Comparison of ENCODE assay signal across 17 mouse cellular contexts in genomic region chr13:56372727-56373126, GRCm38 (mm10). TPM values are rescaled to one million over a fixed set of nuclear protein-coding genes. Genes with fewer than 3 reads are reported as not detected.
DNase-seq lines count a peak whose midpoint lies in the region; ATAC-seq and TF ChIP-seq lines count a peak whose summit lies in the region.
"Had no signal": no experiment of that assay in that cellular context is flagged by ENCODE, and none has a peak within 500 bp of the region (broad histone marks: within the 10 kb centered on the region; RNA-seq: fewer than 3 reads in every experiment).

No protein-coding gene starts in this region.

- no peak for DNase-seq in kidney, adult 2 months
- no peak for DNase-seq in kidney, adult 9 months
- peak; percentile 86 for DNase-seq in midbrain, embryonic 11.5 days (ENCODE audit: low spot score, missing footprints)
- DNase-seq in NIH3T3 (ENCODE audit: low read depth): peak; percentile 5
- peak; percentile 27 for DNase-seq in induced T-regulatory cell, adult 2 months (ENCODE audit: low read depth)
- no peak for DNase-seq in spleen, postnatal 10 days (ENCODE audit: low spot score in 2 of 2)
- no peak for DNase-seq in frontal cortex, postnatal 36 days (ENCODE audit: low spot score in 2 of 2)
- DNase-seq: adrenal gland, postnatal 14 days; cerebellum, adult 18-20 months; heart, postnatal 14 days; layer of hippocampus, adult 9-11 months had no signal

- no peak overlapping the region for H3K4me3 ChIP-seq in kidney, adult 2 months (ENCODE audit: insufficient read depth, low read depth, low read length)
- no peak overlapping the region for H3K4me3 ChIP-seq in midbrain, embryonic 11.5 days (ENCODE audit: low read depth, low read length)
- H3K4me3 ChIP-seq in midbrain, embryonic 13.5 days (replicated peaks): no peak overlapping the region
- H3K4me3 ChIP-seq: embryonic facial prominence, embryonic 12.5 days; forebrain, embryonic 13.5 days had no signal

- no peak overlapping the region for H3K27ac ChIP-seq in kidney, adult 2 months (ENCODE audit: insufficient read depth, low read depth, low read length)
- H3K27ac ChIP-seq in midbrain, embryonic 11.5 days (ENCODE audit: low read depth, low read length): no peak overlapping the region
- no peak overlapping the region for H3K27ac ChIP-seq in midbrain, embryonic 13.5 days
- H3K27ac ChIP-seq: embryonic facial prominence, embryonic 12.5 days; forebrain, embryonic 13.5 days; macrophage had no signal

- no peaks in the 10 kb centered on the region for H3K36me3 ChIP-seq in kidney, adult 2 months (ENCODE audit: control insufficient read depth, insufficient read depth, low read length)
- H3K36me3 ChIP-seq in midbrain, embryonic 11.5 days (ENCODE audit: control insufficient read depth, insufficient read depth, low read length): no peaks in the 10 kb centered on the region
- H3K36me3 ChIP-seq in midbrain, embryonic 13.5 days: no peaks in the 10 kb centered on the region
- H3K36me3 ChIP-seq: embryonic facial prominence, embryonic 12.5 days had no signal

- H3K4me1 ChIP-seq in kidney, adult 2 months (ENCODE audit: control insufficient read depth, insufficient read depth, low read length): no peaks in the 10 kb centered on the region
- no peaks in the 10 kb centered on the region for H3K4me1 ChIP-seq in midbrain, embryonic 11.5 days (ENCODE audit: control insufficient read depth, insufficient read depth, low read length)
- H3K4me1 ChIP-seq in midbrain, embryonic 13.5 days (replicated peaks): 0 out of 2 replicates have a peak, but pooled peaks cover 6% of the 10 kb centered on the region

- H3K27me3 ChIP-seq in kidney, adult 2 months (replicated peaks; ENCODE audit: control insufficient read depth, insufficient read depth, low read length): no peaks in the 10 kb centered on the region
- H3K27me3 ChIP-seq in midbrain, embryonic 11.5 days (ENCODE audit: control insufficient read depth, insufficient read depth, low read length): no peaks in the 10 kb centered on the region
- no peaks in the 10 kb centered on the region for H3K27me3 ChIP-seq in midbrain, embryonic 13.5 days
- H3K27me3 ChIP-seq: embryonic facial prominence, embryonic 12.5 days; forebrain, embryonic 13.5 days had no signal

- no peak for TF ChIP-seq POLR2A in kidney, adult 2 months (IDR thresholded peaks at IDR 0.05; ENCODE audit: low read depth, low read length)

- peak; percentile 42; the same call in 1 of the 2 replicates for TF ChIP-seq CTCF in kidney, adult 2 months (conservative IDR thresholded peaks at IDR 0.05; ENCODE audit: insufficient read depth, insufficient read length, low read depth, low read length)

- 71% methylated on average over 6 of the region's 6 CpGs for WGBS in kidney, adult 2 months
- WGBS in midbrain, embryonic 11.5 days: 77% methylated on average over 6 of the region's 6 CpGs
- WGBS in midbrain, embryonic 13.5 days: 80% methylated on average over 6 of the region's 6 CpGs

- no peaks in the 10 kb centered on the region for H3K9me3 ChIP-seq in midbrain, embryonic 11.5 days (ENCODE audit: control insufficient read depth, low read length)
- H3K9me3 ChIP-seq in midbrain, embryonic 13.5 days: no peaks in the 10 kb centered on the region
- H3K9me3 ChIP-seq: embryonic facial prominence, embryonic 12.5 days; forebrain, embryonic 13.5 days had no signal

- ATAC-seq in midbrain, embryonic 11.5 days (ENCODE audit: low FRiP score): no peak
- ATAC-seq in midbrain, embryonic 13.5 days: no peak
- ATAC-seq: forebrain, embryonic 13.5 days had no signal

- H3K9ac ChIP-seq in midbrain, embryonic 11.5 days (ENCODE audit: low read length): no peak overlapping the region
- no peak overlapping the region for H3K9ac ChIP-seq in midbrain, embryonic 13.5 days (replicated peaks)
- H3K9ac ChIP-seq: embryonic facial prominence, embryonic 12.5 days; forebrain, embryonic 13.5 days had no signal

- no peak overlapping the region for H3K4me2 ChIP-seq in midbrain, embryonic 11.5 days
- H3K4me2 ChIP-seq in midbrain, embryonic 13.5 days (replicated peaks): no peak overlapping the region
- H3K4me2 ChIP-seq: embryonic facial prominence, embryonic 12.5 days; forebrain, embryonic 13.5 days had no signal

RNA-seq across cellular contexts. Expression of gene Gm3045, which starts 53.7 kb away (rescaled TPM):
- not detected in 2 replicates for polyA plus RNA-seq in kidney, adult 2 months (2012; rRNA removed)
- polyA plus RNA-seq in midbrain, embryonic 11.5 days (2014; fragmentation: Nextera tagmentation; extraction: Ambion mirVana): not detected in 2 replicates
- polyA plus RNA-seq in midbrain, embryonic 13.5 days (2015; fragmentation: Nextera tagmentation; extraction: Ambion mirVana): not detected in 2 replicates
- polyA plus RNA-seq: embryonic facial prominence, embryonic 12.5 days; forebrain, embryonic 13.5 days; limb, embryonic 11.5 days; macrophage; stomach, embryonic 16.5 days had no signal

Comparison
In these comparisons a context has a peak if more than half of its experiments do, and no peak if none do; other contexts are left out.
1. DNase-seq: peak in midbrain, embryonic 11.5 days (single experiment), NIH3T3 (single experiment) and induced T-regulatory cell, adult 2 months (single experiment); none in kidney, adult 2 months (single experiment), kidney, adult 9 months (single experiment), spleen, postnatal 10 days (0 of 2) and frontal cortex, postnatal 36 days (0 of 2).